Mouse (Mus musculus) thymus, postnatal 0 days (tissue): Measurements from ENCODE around the gene Tent4a. TPM values are rescaled to one million over a fixed set of nuclear protein-coding genes. Genes with fewer than 3 reads are reported as not detected.
A peak's percentile ranks its signal among the peaks of the same experiment; 100 is the strongest.

Source experiments
- DNase-seq: peaks from one replicate; pipeline ENCODE4 v3.0.0-alpha.2; 2015; ENCODE audit warnings: low spot score
- polyA plus RNA-seq: library from polyadenylated mRNA; unstranded; fragments of >200 nt; fragmentation: Nextera tagmentation; extraction: Ambion mirVana; gene quantifications from 2 replicates; pipeline ENCODE4 v1.2.1, GENCODE M21; 2015

The Tent4a gene
- polyA plus RNA-seq, 1 experiment from 2014 or later = 5.4 TPM

GRCm38 (mm10) chr13:69547488-69548180 lies 13.2 kb upstream of the Tent4a start:
- DNase-seq = no peak

DNA sequence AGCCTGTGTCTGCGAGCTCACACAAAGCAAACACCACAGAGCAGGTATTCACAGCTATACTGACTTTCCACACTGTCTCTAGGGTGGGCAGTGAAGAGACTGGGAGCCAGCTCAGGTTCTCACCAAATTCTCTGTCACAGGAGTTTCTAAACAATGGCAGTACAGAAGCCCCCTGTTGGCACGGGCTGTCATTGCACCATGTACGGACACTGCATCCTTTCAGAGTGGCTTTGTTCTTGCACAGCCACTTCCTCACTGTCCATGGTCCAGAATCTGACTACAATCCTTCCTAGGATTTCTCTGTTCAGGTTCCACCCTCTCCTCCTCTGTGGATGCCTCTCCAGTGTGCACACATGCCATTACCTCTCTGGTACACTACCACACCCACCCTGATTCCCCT lies 10.6 kb upstream of the Tent4a start:
- peak; percentile 63 for DNase-seq

DNA sequence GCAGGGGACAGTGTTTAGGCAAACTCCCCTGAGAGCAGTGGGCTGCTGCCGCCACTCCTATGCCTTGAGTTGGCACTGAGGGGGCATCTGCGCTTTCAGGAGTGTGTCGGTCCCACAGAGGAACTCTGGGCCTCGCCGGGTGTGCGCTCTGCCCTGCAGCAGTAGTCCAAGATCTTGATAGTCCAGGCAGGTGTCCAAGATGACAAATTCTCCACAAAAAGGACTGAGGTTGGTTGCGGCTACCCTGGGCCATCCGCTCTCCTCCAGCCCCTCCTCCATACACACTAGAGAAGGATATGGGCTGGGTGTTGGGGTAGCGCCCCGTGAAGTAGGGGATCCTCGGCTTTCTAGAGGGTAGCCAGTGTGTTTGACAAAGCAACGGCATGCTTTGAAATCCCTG lies 9.2 kb upstream of the Tent4a start:
- no peak for DNase-seq

DNA sequence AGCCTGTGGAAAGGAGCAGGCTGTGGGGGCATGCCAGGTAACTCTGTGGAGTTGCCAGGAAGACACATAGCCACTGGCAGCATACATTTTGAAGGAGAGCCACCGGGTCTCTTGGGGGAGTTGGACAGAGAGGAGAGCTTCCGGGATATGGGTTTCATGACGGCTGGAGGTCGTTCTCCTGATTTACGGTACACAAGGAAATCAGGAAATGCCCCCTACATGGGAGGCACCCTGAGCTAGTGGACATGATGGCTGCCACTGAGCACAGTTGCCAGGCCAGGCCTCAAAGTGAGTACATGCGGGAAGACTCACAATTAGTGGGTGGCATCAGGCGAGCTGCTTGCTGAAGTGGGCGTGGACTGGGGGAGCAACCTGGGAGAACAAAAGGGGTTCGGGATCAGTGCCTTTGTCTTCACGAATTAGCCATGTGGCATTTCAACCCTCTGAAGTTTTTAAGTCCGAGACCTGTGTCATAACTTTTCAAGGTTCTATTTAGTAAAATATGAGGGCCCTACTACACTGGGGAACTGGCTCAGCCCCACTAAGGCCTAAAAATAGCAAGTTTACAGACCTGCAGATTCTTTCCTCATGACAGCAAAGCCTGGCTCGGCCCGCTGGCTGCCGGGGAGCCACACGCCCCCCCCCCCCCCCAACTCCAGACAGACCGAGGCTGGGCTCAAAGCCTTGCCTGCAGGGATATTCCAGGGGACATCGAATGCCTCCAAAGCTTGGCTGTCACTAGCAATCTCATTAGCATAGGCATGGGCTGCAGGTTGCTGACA lies 8.3 kb upstream of the Tent4a start:
- no peak for DNase-seq

- DNase-seq = no peak
Measured at GRCm38 (mm10) chr13:69541776-69542175, 7.4 kb upstream of the Tent4a start.

- no peak for DNase-seq
Measured at GRCm38 (mm10) chr13:69541209-69541608, 6.8 kb upstream of the Tent4a start.

DNA sequence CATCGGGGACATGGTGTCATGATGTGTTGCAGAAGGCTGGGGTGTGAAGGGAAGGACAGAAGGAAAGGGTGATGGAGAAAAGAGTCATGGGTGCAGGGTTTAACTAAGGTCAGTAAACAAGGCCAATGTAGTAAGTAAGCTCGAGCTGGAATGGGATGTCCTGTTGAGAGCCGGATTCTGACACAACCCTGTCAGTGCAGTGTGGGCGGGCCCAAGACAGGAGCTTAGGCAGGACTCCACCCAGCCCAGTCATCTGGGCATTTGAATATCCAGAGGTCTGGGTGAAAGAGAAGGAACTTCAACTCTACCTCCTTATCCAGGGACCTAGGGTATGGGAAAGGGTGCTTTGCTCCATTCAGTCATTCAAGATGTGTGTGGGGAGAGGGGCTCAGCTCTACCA lies 3.9 kb upstream of the Tent4a start:
- no peak for DNase-seq

DNA sequence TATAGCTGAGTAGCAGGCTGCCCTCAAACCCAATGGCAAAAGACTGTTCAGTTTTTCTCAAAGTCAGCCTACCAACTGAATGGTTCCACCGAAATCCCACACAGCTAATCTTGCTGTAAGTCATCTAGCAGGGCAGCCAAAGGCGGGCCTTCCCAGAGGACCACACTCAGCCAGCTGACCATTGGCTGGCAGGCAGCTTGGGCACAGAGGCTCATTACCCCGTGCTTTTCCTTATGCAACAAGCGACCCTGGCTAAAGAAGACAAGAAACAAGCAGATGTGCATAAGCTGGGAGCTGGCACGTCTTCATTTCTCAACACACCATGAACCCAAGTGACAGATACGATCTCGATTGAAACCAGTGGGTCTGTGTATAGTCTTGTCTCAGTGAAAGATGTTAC lies 2.9 kb upstream of the Tent4a start:
- no peak for DNase-seq

DNA sequence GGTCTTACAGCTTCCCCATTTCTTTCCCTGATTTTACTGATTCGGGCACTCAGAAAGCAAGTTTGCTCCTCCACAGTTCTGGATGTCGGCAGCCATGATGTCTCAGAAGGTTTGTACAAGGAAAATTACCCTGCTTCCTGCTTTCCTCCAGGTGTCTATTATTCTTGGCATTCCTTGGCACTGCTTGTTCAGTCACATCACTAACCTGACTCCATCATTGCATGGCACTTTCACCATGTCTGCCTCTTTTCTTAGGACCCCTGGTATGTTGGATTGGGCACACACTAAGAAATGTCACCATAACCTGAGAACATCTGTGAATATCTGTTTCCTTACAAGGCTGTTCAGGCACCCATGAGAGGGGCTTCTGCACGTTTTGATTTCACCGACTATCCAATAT lies 1.6 kb upstream of the Tent4a start:
- DNase-seq = no peak

GRCm38 (mm10) chr13:69534654-69535551 lies 486 bp upstream of the Tent4a start:
- peak; percentile 99 for DNase-seq

GRCm38 (mm10) chr13:69533405-69534333 lies 748 bp downstream of the Tent4a start, which contains the start of gene Nsun2:
TSS of gene Nsun2 (plus strand) at chr13:69533746.
- DNase-seq = peak; percentile 43

DNA sequence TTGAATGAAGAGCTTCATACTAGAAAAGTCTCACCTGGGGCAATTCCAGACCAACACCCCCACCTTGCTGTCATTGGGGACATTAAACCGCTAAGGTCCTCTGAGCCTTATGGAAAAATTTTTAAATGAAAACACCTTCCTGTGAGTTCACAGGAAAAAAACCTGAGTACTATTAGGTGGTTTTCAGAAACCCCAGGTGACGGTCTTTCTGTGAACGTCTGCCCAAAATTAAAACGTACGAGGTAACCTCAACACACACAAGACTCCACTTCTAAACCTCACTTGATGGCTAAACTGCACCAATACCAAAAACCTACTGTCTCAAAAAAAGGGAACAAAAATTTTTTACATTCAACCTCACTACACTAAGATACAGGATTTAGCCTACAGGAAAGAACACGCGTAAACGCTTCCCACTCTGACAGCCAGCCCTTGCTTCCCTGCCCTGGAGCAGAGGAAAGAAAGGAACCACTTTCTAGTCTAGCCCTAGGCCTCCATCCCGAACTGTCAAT lies 1.5 kb downstream of the Tent4a start:
- no peak for DNase-seq

- peak; percentile 48 for DNase-seq
Measured at GRCm38 (mm10) chr13:69532101-69532892, 2.1 kb downstream of the Tent4a start.

GRCm38 (mm10) chr13:69531431-69531830 lies 3.0 kb downstream of the Tent4a start:
- DNase-seq = no peak

DNA sequence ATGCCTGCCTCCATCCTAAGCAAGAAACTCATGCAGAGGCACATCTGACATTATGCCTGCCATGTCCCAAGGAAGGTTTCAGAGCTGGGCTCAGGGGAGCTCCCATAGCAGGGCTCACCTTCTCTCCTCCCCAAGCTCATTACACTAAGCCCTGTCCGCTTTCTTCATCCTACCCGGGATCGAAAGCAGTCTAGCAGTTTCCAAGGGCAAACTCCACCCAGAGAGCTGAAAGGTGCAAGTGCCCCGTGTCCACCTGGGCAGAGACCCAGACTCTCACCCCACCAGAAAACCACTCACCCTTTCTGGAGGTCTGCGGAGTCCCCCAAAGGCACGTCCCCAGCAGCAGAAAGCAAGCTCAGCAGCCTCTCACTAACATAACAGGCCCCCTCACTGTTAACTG lies 3.5 kb downstream of the Tent4a start:
- no peak for DNase-seq

DNA sequence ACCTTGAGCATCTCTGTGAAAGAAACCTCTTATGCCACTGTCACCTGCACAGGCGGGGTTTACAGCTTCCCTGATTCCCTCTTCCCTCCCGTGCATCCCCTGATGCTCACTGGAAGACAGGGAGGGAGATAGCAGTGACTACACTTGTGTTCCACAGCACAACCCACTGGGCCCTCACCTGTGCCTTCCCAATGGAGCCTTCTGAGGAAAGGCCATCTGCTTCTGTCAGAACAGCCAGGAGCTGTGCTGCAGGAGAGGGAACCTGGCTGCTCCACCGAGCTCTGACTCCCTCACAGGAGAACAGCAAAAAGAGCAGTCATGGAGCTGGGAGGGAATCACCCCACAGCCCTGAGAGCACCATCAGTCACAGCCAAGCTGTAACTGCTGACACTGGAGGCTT lies 4.3 kb downstream of the Tent4a start:
- DNase-seq = no peak

DNA sequence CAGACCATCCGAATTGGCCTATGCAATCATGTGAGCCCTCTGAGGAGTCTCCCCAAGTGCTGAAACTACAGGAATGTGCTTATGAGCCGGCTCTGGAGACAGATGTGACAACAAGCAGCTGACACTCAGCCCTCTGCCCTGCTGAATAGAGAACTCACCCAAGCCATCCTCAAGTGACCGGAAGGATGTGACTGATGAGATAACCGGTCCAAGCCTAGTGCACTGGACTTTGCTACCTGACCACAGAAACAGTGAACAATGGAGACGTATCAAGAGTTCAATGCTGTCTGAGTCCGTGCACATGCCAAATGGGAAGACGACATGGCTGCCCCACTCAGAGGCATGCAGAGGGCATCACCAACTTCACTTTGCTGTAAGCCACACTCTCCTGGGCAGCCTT lies 5.9 kb downstream of the Tent4a start:
- no peak for DNase-seq

DNA sequence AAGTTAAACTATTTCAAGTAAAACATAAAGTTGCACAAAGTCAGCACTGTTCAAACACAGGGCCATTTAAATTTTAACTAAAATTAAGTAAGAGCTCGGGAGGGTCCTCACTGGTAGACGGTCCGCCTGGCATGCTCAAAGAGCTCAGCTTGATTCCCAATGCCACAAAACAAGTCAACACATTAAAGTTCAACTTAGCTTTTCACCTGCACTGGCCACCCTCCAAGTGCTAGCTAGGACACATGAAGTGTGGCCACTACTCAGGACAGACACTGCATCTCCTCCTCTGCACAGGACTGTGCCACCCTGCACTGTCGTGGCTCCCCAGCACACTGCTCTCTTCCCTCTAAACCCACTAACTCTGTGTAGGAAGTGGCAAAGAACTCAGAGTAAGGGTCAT lies 8.6 kb downstream of the Tent4a start:
- DNase-seq = no peak

DNA sequence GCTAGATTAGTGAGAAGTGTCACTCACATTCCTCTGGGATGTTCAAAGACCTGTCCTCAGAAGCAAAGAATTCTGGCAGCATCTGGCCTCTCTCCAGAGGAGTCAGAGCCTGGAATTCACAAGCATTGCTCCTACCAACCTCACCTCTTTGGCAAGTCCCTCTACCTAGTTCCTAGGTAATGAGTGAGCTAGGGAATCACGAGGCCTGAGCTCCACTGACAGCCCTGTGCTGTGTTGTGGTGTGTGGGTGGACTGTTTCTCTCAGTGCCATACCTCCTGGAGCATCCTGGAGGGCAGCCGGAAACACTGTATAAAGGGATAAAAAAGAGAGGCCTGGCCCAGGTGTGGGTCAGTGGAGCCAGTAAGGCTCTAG lies 10.3 kb downstream of the Tent4a start:
- no peak for DNase-seq
